Mouse (Mus musculus) limb, embryonic 11.5 days (tissue): Measurements from ENCODE around the gene Tet2. TPM values are rescaled to one million over a fixed set of nuclear protein-coding genes. Genes with fewer than 3 reads are reported as not detected.

Experiments used
- ATAC-seq: fragments of 200-750 bp; cut with Nextera tagmentation; 2 replicates; pipeline ENCODE4 v1.8.0; 2017; ENCODE audit warnings: low read depth; ENCODE audit not compliant: insufficient number of reproducible peaks, low FRiP score, low TSS enrichment
- DNase-seq: peaks from one replicate; pipeline ENCODE4 v3.0.0-alpha.2; 2015; ENCODE audit warnings: low spot score
- H3K27ac ChIP-seq: fragments of 300-500 bp; sonication (generic); replicated peaks from 2 replicates; pipeline ENCODE4 v1.5.1; 2014; ENCODE audit warnings: low read depth, mild to moderate bottlenecking, low read length
- H3K27me3 ChIP-seq: fragments of 300-500 bp; sonication (generic); 2 replicates; pipeline ENCODE4 v1.6.1; 2014; ENCODE audit warnings: mild to moderate bottlenecking, low read length, mixed read lengths; ENCODE audit not compliant: control insufficient read depth, insufficient read depth
- H3K36me3 ChIP-seq: fragments of 300-500 bp; sonication (generic); 2 replicates; pipeline ENCODE4 v1.6.1; 2014; ENCODE audit warnings: mild to moderate bottlenecking, low read length, moderate library complexity, mixed read lengths; ENCODE audit not compliant: control insufficient read depth, insufficient read depth
- H3K4me1 ChIP-seq: fragments of 300-500 bp; sonication (generic); 2 replicates; pipeline ENCODE4 v1.6.1; 2014; ENCODE audit warnings: low read length, mixed read lengths; ENCODE audit not compliant: control insufficient read depth, insufficient read depth
- H3K4me2 ChIP-seq: fragments of 300-500 bp; sonication (generic); 2 replicates; pipeline ENCODE4 v1.6.1; 2014; ENCODE audit warnings: low read depth, mild to moderate bottlenecking, moderate library complexity; ENCODE audit not compliant: severe bottlenecking
- H3K4me3 ChIP-seq: fragments of 300-500 bp; sonication (generic); 2 replicates; pipeline ENCODE4 v1.5.1; 2014; ENCODE audit warnings: low read depth, low read length
- H3K9ac ChIP-seq: fragments of 300-500 bp; sonication (generic); 2 replicates; pipeline ENCODE4 v1.6.1; 2014; ENCODE audit warnings: mild to moderate bottlenecking, low read length
- H3K9me3 ChIP-seq: fragments of 300-500 bp; sonication (generic); 2 replicates; pipeline ENCODE4 v1.6.1; 2016; ENCODE audit warnings: low read length; ENCODE audit not compliant: control insufficient read depth
- WGBS: fragments of 180-500 bp; shearing (Covaris S2); extraction: QIAGEN DNeasy Blood & Tissue Kit; methylation state at CpG from one replicate; pipeline ENCODE4 v1.1.7; 2014; 5-methylcytosine and 5-hydroxymethylcytosine counted together
- polyA plus RNA-seq: library from polyadenylated mRNA; unstranded; fragments of >200 nt; fragmentation: Nextera tagmentation; extraction: Ambion mirVana; gene quantifications from 2 replicates; pipeline ENCODE4 v1.2.1, GENCODE M21; 2014

Tet2 gene
- polyA plus RNA-seq, 1 experiment from 2014 or later = 12.7 TPM

DNA sequence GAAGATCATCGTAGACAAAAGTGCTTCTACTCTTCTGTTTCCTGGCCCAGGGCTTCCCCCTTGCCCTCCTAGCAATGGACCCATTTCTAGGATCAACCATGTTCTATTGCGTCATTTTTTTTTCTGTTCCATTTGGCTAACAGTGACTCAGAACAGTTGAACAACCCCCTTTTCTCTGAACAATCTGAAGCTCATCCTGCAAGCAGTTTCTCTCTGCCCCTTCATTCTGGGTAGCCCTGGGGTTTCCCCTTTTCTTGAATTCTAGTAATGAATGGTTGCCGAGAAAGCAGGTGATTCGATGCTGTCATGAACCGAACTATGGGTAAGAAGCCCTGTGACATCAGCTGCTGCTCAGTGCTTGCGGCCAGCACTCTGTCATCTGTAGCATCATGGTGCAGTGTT, 108.0 kb downstream of the Tet2 start:
- ATAC-seq (no peak), DNase-seq (no peak)
- Histone ChIP-seq H3K4me1 (no peaks in the 10 kb centered on the region), H3K4me3 (no peak overlapping the region), H3K4me2 (no peak overlapping the region), H3K27me3 (no peaks in the 10 kb centered on the region), H3K36me3 (no peaks in the 10 kb centered on the region), H3K27ac (no peak overlapping the region), H3K9me3 (no peaks in the 10 kb centered on the region), H3K9ac (no peak overlapping the region)
- 88% methylated on average over 6 of the region's 6 CpGs for WGBS

- no peaks in the 10 kb centered on the region for H3K4me1 ChIP-seq
- no peaks in the 10 kb centered on the region for H3K27me3 ChIP-seq
- no peaks in the 10 kb centered on the region for H3K36me3 ChIP-seq
- no peak overlapping the region for H3K4me2 ChIP-seq
- H3K27ac ChIP-seq = no peak overlapping the region
- no peaks in the 10 kb centered on the region for H3K9me3 ChIP-seq
- DNase-seq (no peak), ATAC-seq (no peak)
- H3K4me3 ChIP-seq = no peak overlapping the region
- no peak overlapping the region for H3K9ac ChIP-seq
- WGBS = 86% methylated on average over 4 of the region's 4 CpGs
These were observed 108.6 kb downstream of the Tet2 start for GRCm38 (mm10) chr3:133436279-133436860.

DNA sequence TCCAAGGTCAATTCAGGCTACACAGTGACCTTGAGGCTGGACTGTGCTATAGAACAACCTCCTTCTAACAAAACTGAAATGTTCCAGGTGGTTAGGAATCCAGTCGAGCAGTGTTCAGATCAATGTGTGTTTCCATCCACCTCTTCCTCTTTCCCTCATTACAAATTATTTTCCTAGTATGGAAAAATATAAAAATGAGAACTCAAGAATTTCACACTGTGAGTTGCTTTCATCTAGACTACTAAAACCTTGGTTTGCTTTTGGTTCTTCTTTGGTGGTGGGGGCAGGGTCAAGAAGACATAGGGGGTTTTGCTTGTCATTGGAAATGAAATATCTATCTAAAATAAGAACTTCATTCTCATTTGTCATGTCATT, 109.2 kb downstream of the Tet2 start:
- H3K4me3 ChIP-seq = no peak overlapping the region
- WGBS = 84% methylated on average over 1 of the region's 1 CpGs
- no peaks in the 10 kb centered on the region for H3K4me1 ChIP-seq
- H3K27me3 ChIP-seq = no peaks in the 10 kb centered on the region
- DNase-seq (no peak), ATAC-seq (no peak)
- no peak overlapping the region for H3K27ac ChIP-seq
- no peak overlapping the region for H3K4me2 ChIP-seq
- no peaks in the 10 kb centered on the region for H3K9me3 ChIP-seq
- no peak overlapping the region for H3K9ac ChIP-seq
- H3K36me3 ChIP-seq = no peaks in the 10 kb centered on the region

DNA sequence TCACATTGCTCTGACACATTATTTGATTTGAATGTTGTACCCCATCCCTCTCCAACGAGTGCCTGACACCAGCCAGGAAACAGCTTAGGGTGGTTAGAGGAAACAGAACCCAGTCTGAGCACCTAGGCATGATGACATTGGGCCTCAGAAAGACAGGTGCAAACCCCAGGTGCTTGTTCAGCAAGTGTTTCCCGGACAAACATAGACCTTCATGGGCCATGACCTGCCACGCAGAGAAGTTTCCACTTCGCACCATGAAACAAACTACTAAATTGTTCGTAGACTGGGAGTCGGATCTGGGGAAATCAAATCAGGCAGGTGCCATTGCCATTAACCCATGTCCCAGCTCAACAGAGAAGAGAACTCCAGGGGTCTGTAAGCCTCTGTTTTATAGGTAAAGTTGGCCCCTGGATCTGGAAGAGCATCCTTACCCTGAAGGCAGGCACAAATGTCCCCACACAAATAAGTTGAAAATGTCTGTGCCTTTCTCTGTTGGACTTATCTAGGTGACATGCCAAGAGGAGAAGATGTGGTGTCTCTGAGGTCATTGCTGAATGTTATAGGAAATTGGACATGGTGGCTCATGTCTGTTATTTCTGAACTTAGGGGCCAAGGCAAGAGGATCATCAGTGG, 109.7 kb downstream of the Tet2 start:
- no peak overlapping the region for H3K4me3 ChIP-seq
- 89% methylated on average over 6 of the region's 6 CpGs for WGBS
- no peak overlapping the region for H3K9ac ChIP-seq
- no peaks in the 10 kb centered on the region for H3K27me3 ChIP-seq
- no peak for ATAC-seq
- no peaks in the 10 kb centered on the region for H3K36me3 ChIP-seq
- H3K9me3 ChIP-seq = no peaks in the 10 kb centered on the region
- H3K4me2 ChIP-seq = no peak overlapping the region
- no peak overlapping the region for H3K27ac ChIP-seq
- DNase-seq = no peak
- H3K4me1 ChIP-seq = no peaks in the 10 kb centered on the region

DNA sequence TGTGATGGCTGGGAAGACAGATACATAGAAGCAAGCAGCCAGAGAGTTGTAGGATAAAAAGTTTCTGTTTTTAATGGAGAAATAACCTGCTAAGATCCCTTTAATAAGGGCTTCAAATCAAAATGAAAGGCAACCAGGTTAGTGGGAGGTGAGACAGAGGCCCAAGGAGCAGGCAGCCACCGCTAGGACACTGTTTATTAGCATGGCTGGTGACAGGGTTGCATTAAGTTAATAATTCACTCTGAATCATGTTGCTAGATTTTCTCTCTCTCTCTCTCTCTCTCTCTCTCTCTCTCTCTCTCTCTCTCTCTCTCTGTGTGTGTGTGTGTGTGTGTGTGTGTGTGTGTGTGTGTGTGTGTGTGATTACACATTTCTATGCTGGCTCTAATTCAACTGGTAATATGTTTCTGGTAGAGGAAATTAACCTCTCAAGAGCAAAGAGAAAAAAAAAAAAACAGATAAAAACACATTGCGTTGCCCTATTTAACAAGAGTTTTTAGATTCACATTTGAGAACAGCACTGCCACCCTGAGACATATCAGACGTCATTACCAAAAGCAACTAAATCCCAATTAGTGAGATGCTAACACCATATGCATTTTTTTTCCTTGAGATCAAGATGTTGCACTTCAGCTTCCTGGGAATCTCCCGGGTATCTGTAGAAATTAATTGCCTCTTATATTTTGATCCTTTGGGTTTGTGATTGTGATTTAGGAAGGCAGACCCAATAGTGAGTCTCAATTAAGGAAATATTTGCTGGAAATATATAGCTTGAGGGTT, 115.4 kb downstream of the Tet2 start:
- DNase-seq = no peak
- WGBS = 69% methylated on average over 4 of the region's 4 CpGs
- no peak overlapping the region for H3K27ac ChIP-seq
- H3K4me1 ChIP-seq = no peaks in the 10 kb centered on the region
- no peak overlapping the region for H3K9ac ChIP-seq
- ATAC-seq = no peak
- no peaks in the 10 kb centered on the region for H3K9me3 ChIP-seq
- no peaks in the 10 kb centered on the region for H3K27me3 ChIP-seq
- H3K36me3 ChIP-seq = no peaks in the 10 kb centered on the region
- H3K4me3 ChIP-seq = no peak overlapping the region
- H3K4me2 ChIP-seq = no peak overlapping the region

DNA sequence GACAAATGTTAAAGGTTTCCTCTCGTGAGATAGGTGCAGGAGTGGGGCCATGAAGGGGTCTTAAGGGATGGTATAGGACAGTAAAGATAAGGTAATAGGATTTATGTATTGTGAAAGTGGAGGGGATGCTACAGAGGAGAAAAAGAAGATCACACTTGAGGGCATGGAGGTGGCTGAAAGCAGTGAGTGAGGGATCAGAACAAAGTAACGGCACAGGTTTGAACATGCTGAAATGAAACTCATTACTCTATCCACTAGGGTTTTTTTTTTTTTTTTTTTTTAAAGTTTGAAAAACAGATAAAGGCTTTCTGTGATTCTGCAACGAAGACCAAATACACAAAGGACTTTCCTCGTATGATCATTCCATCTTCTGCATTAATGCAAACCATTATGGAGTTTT, 116.9 kb downstream of the Tet2 start:
- H3K27ac ChIP-seq = no peak overlapping the region
- H3K4me1 ChIP-seq = no peaks in the 10 kb centered on the region
- no peaks in the 10 kb centered on the region for H3K27me3 ChIP-seq
- no peaks in the 10 kb centered on the region for H3K36me3 ChIP-seq
- H3K9ac ChIP-seq = no peak overlapping the region
- H3K9me3 ChIP-seq = no peaks in the 10 kb centered on the region
- 75% methylated on average over 4 of the region's 4 CpGs for WGBS
- H3K4me3 ChIP-seq = no peak overlapping the region
- no peak for DNase-seq
- no peak overlapping the region for H3K4me2 ChIP-seq
- ATAC-seq = no peak

DNA sequence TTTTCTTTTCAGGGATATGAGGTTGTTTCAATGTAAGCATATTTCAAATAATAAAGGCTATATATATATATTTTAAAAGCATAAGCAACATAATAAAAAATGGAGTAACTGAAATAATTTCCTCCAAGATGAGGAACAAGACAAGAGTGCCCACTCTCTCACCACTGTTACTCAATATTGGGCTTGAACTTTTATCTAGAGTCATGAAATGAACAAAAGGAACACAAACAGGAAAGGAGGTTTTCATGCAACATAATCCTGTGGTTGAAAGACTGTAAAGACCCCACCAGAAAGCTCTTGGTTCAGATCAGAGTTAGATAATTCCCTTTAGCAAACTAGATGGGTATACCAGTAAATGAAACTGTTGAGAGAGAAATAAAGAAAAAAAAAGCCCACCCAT, 121.9 kb downstream of the Tet2 start:
- H3K9ac ChIP-seq = no peak overlapping the region
- no peak for ATAC-seq
- H3K36me3 ChIP-seq = no peaks in the 10 kb centered on the region
- H3K4me1 ChIP-seq = no peaks in the 10 kb centered on the region
- H3K4me2 ChIP-seq = no peak overlapping the region
- no peak for DNase-seq
- H3K27me3 ChIP-seq = no peaks in the 10 kb centered on the region
- H3K4me3 ChIP-seq = no peak overlapping the region
- no peak overlapping the region for H3K27ac ChIP-seq
- no peaks in the 10 kb centered on the region for H3K9me3 ChIP-seq

GRCm38 (mm10) chr3:133414747-133415146, 130.2 kb downstream of the Tet2 start:
- DNase-seq = no peak
- WGBS = 93% methylated on average over 4 of the region's 4 CpGs
- ATAC-seq = no peak
- no peak overlapping the region for H3K4me2 ChIP-seq
- no peak overlapping the region for H3K27ac ChIP-seq
- no peaks in the 10 kb centered on the region for H3K36me3 ChIP-seq
- no peaks in the 10 kb centered on the region for H3K9me3 ChIP-seq
- no peak overlapping the region for H3K9ac ChIP-seq
- H3K27me3 ChIP-seq = no peaks in the 10 kb centered on the region
- no peak overlapping the region for H3K4me3 ChIP-seq
- H3K4me1 ChIP-seq = no peaks in the 10 kb centered on the region
